In the genomic region with DNA sequence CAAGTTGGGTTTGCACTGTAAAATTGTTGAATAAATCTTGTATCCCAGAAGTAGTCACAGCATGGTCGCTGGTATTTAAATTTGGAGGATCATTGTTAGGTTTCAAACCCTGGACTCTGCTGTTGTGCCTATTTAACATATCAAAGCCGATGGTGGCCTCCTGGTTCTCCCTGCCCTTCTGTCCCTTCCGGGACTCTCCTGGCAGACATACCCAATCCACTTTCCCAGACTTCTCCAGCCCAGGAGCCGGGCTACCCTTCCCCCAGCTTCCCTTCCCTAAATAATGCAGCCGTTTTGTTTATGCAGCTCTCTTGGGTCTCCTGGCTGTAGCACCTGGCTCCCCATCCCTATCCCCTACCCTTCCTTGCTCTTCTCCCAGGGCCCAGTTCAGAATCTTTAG, we compare ENCODE assay signal across 9 mouse cellular contexts. TPM values are rescaled to one million over a fixed set of nuclear protein-coding genes. Genes with fewer than 3 reads are reported as not detected.
DNase-seq lines count a peak whose midpoint lies in the region; ATAC-seq and TF ChIP-seq lines count a peak whose summit lies in the region.
"Had no signal": no experiment of that assay in that cellular context is flagged by ENCODE, and none has a peak within 500 bp of the region (broad histone marks: within the 10 kb centered on the region; RNA-seq: fewer than 3 reads in every experiment).

No protein-coding gene starts in this region.

- no peak for TF ChIP-seq POLR2A in myocyte (IDR thresholded peaks at IDR 0.05; ENCODE audit: insufficient read length, low read depth)

- intact Hi-C loops in left cerebral cortex, postnatal 14 days (cut with DNase I), result no loop called here

- no peaks in the 10 kb centered on the region for H3K9me3 ChIP-seq in embryonic facial prominence, embryonic 11.5 days (replicated peaks; ENCODE audit: control insufficient read depth, low read length)
- H3K9me3 ChIP-seq in intestine, embryonic 15.5 days, result no peaks in the 10 kb centered on the region

- H3K9ac ChIP-seq in embryonic facial prominence, embryonic 11.5 days (replicated peaks; ENCODE audit: low read length), result peak overlapping the region; percentile 77
- peak overlapping the region; percentile 88 for H3K9ac ChIP-seq in intestine, embryonic 15.5 days

- 3% methylated on average over 5 of the region's 5 CpGs for WGBS in embryonic facial prominence, embryonic 11.5 days
- WGBS in intestine, embryonic 15.5 days, result 4% methylated on average over 5 of the region's 5 CpGs

- ATAC-seq in embryonic facial prominence, embryonic 11.5 days (replicated peaks; ENCODE audit: insufficient number of reproducible peaks, low FRiP score, low TSS enrichment, low read depth), result no peak
- ATAC-seq in intestine, embryonic 15.5 days, result no peak

- no peaks in the 10 kb centered on the region for H3K36me3 ChIP-seq in embryonic facial prominence, embryonic 11.5 days (replicated peaks; ENCODE audit: control insufficient read depth, insufficient read depth, low read depth, low read length)
- peaks cover 3% of the 10 kb centered on the region; the same call in 1 of the 2 replicates for H3K36me3 ChIP-seq in intestine, embryonic 15.5 days
- no peaks in the 10 kb centered on the region for H3K36me3 ChIP-seq in myocyte (ENCODE audit: control insufficient read depth, insufficient read depth)

- H3K27me3 ChIP-seq in embryonic facial prominence, embryonic 11.5 days (ENCODE audit: control insufficient read depth, insufficient read depth, low read length), result no peaks in the 10 kb centered on the region
- H3K27me3 ChIP-seq in intestine, embryonic 15.5 days (replicated peaks), result no peaks in the 10 kb centered on the region
- no peaks in the 10 kb centered on the region for H3K27me3 ChIP-seq in myocyte (ENCODE audit: control insufficient read depth, insufficient read depth, insufficient read length)

- H3ac ChIP-seq in myocyte (ENCODE audit: control insufficient read depth, insufficient read length), result peak overlapping the region; percentile 79

- peak overlapping the region; percentile 80 for H3K4me3 ChIP-seq in layer of hippocampus, adult 2 months
- H3K4me3 ChIP-seq in embryonic facial prominence, embryonic 11.5 days (ENCODE audit: low read depth, low read length), result peak overlapping the region; percentile 77
- peak overlapping the region; percentile 91 for H3K4me3 ChIP-seq in intestine, embryonic 15.5 days (replicated peaks)
- H3K4me3 ChIP-seq in myocyte, result peak overlapping the region; percentile 85

- peaks cover 5% of the 10 kb centered on the region; the same call in 1 of the 2 replicates for H3K4me1 ChIP-seq in embryonic facial prominence, embryonic 11.5 days (ENCODE audit: control insufficient read depth, insufficient read depth, low read length)
- H3K4me1 ChIP-seq in intestine, embryonic 15.5 days (replicated peaks), result peaks cover 10% of the 10 kb centered on the region; the same call in 1 of the 2 replicates

- H3K79me2 ChIP-seq in myocyte (ENCODE audit: control insufficient read depth, insufficient read depth), result peaks cover 57% of the 10 kb centered on the region

- H3K4me2 ChIP-seq in embryonic facial prominence, embryonic 11.5 days (ENCODE audit: low read depth, low read length), result peak overlapping the region; percentile 72
- H3K4me2 ChIP-seq in intestine, embryonic 15.5 days (replicated peaks), result peak overlapping the region; percentile 79
- peak overlapping the region; percentile 100 for H3K4me2 ChIP-seq in myocyte (ENCODE audit: low read depth)

- no peak for DNase-seq in layer of hippocampus, adult 2 months (ENCODE audit: low spot score in 2 of 2)
- no peak for DNase-seq in layer of hippocampus, adult 9-11 months
- no peak for DNase-seq in embryonic facial prominence, embryonic 11.5 days (ENCODE audit: low spot score)
- DNase-seq in ovary, adult 18-20 months (ENCODE audit: low spot score), result no peak
- no peak for DNase-seq in left cerebral cortex, postnatal 14 days (ENCODE audit: low spot score in 2 of 2)
- no peak for DNase-seq in cerebellum, adult 11 months

- peak overlapping the region; percentile 92 for H3K27ac ChIP-seq in layer of hippocampus, adult 2 months
- H3K27ac ChIP-seq in embryonic facial prominence, embryonic 11.5 days (replicated peaks; ENCODE audit: low read depth, low read length), result no peak overlapping the region
- 0 out of 2 replicates have a peak overlapping the region, but pooled peaks have one; percentile 83 for H3K27ac ChIP-seq in intestine, embryonic 15.5 days

- no peak for TF ChIP-seq CTCF in layer of hippocampus, adult 2 months (conservative IDR thresholded peaks at IDR 0.05)

TF ChIP-seq in myocyte, 11 proteins besides CTCF, POLR2A, EP300 and RAD21:
- no peak for TF ChIP-seq USF1 (IDR thresholded peaks at IDR 0.05; ENCODE audit: low read depth)
- TF ChIP-seq MYOG (IDR thresholded peaks at IDR 0.05; ENCODE audit: control insufficient read depth in 1 of 3, insufficient read depth in 1 of 3, insufficient read length in 2 of 3, low read depth in 2 of 3), result no peak

RNA-seq across cellular contexts. Expression of gene Gm20604, which starts 0.5 kb away (rescaled TPM):
- 10 to 100 TPM; 13.2 to 16.0 TPM for total RNA-seq in layer of hippocampus, adult 2 months (2021)
- 30.2 and 31.4 TPM in 2 replicates for polyA plus RNA-seq in embryonic facial prominence, embryonic 11.5 days (2014; fragmentation: Nextera tagmentation; extraction: Ambion mirVana)
- polyA plus RNA-seq in intestine, embryonic 15.5 days (2015; fragmentation: Nextera tagmentation; extraction: Ambion mirVana), result 18.7 and 21.0 TPM in 2 replicates
- polyA plus RNA-seq in myocyte (2012; fragmentation: generic; extraction: Trizol), result 5.7 TPM
- 10 to 100 TPM; 20.6 to 21.9 TPM for total RNA-seq in left cerebral cortex, postnatal 14 days (2021)

RNA-seq across cellular contexts. Expression of gene Ubr7, which starts 1.2 kb away (rescaled TPM):
- 10 to 100 TPM; 29.8 to 31.3 TPM for total RNA-seq in layer of hippocampus, adult 2 months (2021)
- 61.7 and 68.1 TPM in 2 replicates for polyA plus RNA-seq in embryonic facial prominence, embryonic 11.5 days (2014; fragmentation: Nextera tagmentation; extraction: Ambion mirVana)
- 32.2 and 36.8 TPM in 2 replicates for polyA plus RNA-seq in intestine, embryonic 15.5 days (2015; fragmentation: Nextera tagmentation; extraction: Ambion mirVana)
- polyA plus RNA-seq in myocyte (2012; fragmentation: generic; extraction: Trizol), result 14.7 TPM
- 10 to 100 TPM; 33.4 to 34.5 TPM for total RNA-seq in left cerebral cortex, postnatal 14 days (2021)

RNA-seq across cellular contexts. Expression of gene Gon7, which starts 1.3 kb away (rescaled TPM):
- total RNA-seq in layer of hippocampus, adult 2 months (2021), result 10 to 100 TPM; 13.2 to 13.4 TPM
- polyA plus RNA-seq in embryonic facial prominence, embryonic 11.5 days (2014; fragmentation: Nextera tagmentation; extraction: Ambion mirVana), result 34.7 and 38.3 TPM in 2 replicates
- 30.8 and 31.2 TPM in 2 replicates for polyA plus RNA-seq in intestine, embryonic 15.5 days (2015; fragmentation: Nextera tagmentation; extraction: Ambion mirVana)
- 9.7 TPM for polyA plus RNA-seq in myocyte (2012; fragmentation: generic; extraction: Trizol)
- 10 to 100 TPM; 12.8 to 14.0 TPM for total RNA-seq in left cerebral cortex, postnatal 14 days (2021)

RNA-seq across cellular contexts. Expression of gene Gm28051, which starts 1.4 kb away (rescaled TPM):
- total RNA-seq in layer of hippocampus, adult 2 months (2021), result not detected
- polyA plus RNA-seq in embryonic facial prominence, embryonic 11.5 days (2014; fragmentation: Nextera tagmentation; extraction: Ambion mirVana), result not detected in 2 replicates
- not detected in 2 replicates for polyA plus RNA-seq in intestine, embryonic 15.5 days (2015; fragmentation: Nextera tagmentation; extraction: Ambion mirVana)
- 0.26 TPM for polyA plus RNA-seq in myocyte (2012; fragmentation: generic; extraction: Trizol)
- not detected for total RNA-seq in left cerebral cortex, postnatal 14 days (2021)
- total RNA-seq: common myeloid progenitor, adult 5-6 weeks had no signal

RNA-seq across cellular contexts. Expression of gene Tmem251, which starts 15.4 kb away (rescaled TPM):
- total RNA-seq in layer of hippocampus, adult 2 months (2021), result 1 to 10 TPM; 5.1 TPM
- 10.1 and 10.9 TPM in 2 replicates for polyA plus RNA-seq in embryonic facial prominence, embryonic 11.5 days (2014; fragmentation: Nextera tagmentation; extraction: Ambion mirVana)
- polyA plus RNA-seq in intestine, embryonic 15.5 days (2015; fragmentation: Nextera tagmentation; extraction: Ambion mirVana), result 15.3 and 16.3 TPM in 2 replicates
- polyA plus RNA-seq in myocyte (2012; fragmentation: generic; extraction: Trizol), result 2.9 TPM
- 1 to 10 TPM; 4.9 to 5.1 TPM for total RNA-seq in left cerebral cortex, postnatal 14 days (2021)
